Mouse (Mus musculus) granulocyte monocyte progenitor cell, adult 5-6 weeks (primary cell): ENCODE data around the gene Emc8. TPM values are rescaled to one million over a fixed set of nuclear protein-coding genes. Genes with fewer than 3 reads are reported as not detected.

Experiments
- ATAC-seq: replicated peaks from 2 replicates; pipeline ENCODE4 v1.8.0; 2016; ENCODE audit warnings: mild to moderate bottlenecking, moderate TSS enrichment, inconsistent platforms; ENCODE audit not compliant: poor library complexity, severe bottlenecking
- total RNA-seq, 2 experiments: library from RNA; stranded (forward) in 1 of 2; stranded (reverse) in 1 of 2; fragments of 200-712, 200-1000 nt in 1 of 2; fragments of >200 nt in 1 of 2; fragmentation: Nextera tagmentation in 1 of 2; gene quantifications; 2 replicates each; pipeline ENCODE4 v1.2.3; 2014 to 2017

The Emc8 gene
- total RNA-seq, 2 experiments from 2014 or later, result 56.5 to 61.2 TPM

DNA sequence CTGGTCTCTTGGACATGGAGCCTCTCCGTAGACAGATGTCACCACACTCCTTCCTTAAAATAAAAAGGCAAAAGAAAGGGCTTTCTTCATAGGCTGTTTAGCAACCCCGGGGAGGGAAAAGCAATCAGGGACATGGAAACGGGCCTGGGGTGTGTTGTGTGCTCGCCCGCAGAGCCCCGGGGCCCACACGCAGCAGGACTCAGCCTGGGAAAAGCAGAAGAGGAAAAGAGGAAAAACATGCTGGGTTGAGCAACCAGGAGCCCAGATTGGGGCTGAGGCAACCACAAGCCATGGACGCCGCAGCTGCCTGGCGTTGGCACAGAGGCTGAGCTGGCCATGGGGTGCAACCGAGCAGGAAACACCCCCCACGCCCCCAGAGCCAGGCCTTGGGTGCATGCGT lies 17.7 kb upstream of the Emc8 start:
- ATAC-seq, result peak; percentile 83

DNA sequence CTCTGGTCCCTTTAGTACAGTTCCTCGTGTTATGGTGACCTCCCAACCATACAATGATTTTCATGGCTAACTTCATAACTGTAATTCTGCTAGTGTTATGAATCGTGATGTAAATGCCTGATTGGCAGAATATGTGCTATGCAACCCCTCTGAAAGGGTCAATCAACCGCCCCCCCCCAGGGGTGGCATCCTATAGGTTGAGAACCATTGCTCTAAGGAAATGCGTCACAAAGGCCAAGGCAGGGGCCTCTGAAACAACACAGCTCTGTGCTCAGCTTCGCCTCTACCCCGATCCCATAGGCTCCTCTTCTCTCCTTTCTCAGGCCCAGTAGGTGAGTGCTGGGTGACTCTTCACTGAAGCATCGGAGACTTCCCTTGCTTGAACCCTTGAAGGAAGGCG lies 17.2 kb upstream of the Emc8 start:
- ATAC-seq, result no peak

DNA sequence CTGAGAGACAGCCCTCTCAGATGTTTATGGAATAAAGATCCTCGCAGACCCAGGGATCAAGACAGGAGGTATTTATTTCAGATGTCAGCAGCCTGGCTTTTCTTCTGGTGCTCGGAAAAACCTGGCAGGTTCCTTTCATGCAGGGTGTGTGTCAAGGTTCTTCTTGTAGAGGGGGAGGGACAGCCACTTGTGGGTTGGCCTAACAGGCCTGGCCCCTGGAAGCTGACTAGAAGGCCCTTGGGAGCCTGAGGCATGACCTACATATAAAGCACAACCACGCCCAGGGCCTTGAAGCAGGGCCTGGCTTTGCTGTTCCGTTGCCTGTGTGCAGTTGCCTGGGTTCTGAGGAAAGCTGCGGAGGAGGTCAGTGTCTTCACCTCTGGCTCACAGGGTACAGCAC lies 16.7 kb upstream of the Emc8 start:
- ATAC-seq, result no peak

DNA sequence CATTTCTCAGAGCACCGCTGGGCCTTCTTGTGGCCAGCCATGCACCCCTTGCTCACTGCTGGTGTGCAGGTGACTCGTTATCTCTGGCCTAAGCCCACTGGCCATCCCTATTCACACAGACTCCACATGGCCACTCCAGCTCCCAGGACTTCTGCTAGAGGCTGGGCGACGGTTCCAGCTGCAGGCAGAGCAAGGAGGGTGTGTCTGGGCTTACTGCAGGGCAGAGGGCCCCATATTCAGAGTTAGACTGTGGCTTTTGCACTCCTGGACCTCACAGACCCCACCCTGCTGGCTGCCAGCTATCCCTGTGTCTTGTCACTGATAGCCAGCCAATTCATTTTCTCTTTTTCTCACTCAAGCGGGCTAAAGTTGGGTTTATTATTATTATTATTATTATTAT lies 15.7 kb upstream of the Emc8 start:
- ATAC-seq, result no peak

GRCm38 (mm10) chr8:120683602-120684001 lies 15.2 kb upstream of the Emc8 start:
- peak; percentile 20 for ATAC-seq

GRCm38 (mm10) chr8:120681113-120681512 lies 12.7 kb upstream of the Emc8 start:
- peak; percentile 8; the same call in 1 of the 2 replicates for ATAC-seq

DNA sequence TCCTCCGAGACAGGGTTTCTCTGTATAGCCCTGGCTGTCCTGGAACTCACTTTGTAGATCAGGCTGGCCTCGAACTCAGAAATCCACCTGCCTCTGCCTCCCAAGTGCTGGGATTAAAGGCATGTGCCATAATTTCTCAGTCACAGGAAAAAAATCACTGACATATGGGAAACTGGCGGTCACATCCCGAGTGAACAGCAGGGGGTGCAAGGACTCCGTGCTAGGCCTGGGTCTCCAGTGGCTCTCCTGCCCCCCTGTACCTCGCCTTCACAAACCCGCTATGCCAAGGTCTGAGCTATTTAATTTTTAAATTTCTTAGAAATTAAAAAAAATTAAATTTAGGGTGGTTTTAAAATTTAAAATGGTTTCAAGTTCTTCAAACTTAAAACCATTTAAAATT lies 12.0 kb upstream of the Emc8 start:
- ATAC-seq, result peak; percentile 44; the same call in 1 of the 2 replicates

DNA sequence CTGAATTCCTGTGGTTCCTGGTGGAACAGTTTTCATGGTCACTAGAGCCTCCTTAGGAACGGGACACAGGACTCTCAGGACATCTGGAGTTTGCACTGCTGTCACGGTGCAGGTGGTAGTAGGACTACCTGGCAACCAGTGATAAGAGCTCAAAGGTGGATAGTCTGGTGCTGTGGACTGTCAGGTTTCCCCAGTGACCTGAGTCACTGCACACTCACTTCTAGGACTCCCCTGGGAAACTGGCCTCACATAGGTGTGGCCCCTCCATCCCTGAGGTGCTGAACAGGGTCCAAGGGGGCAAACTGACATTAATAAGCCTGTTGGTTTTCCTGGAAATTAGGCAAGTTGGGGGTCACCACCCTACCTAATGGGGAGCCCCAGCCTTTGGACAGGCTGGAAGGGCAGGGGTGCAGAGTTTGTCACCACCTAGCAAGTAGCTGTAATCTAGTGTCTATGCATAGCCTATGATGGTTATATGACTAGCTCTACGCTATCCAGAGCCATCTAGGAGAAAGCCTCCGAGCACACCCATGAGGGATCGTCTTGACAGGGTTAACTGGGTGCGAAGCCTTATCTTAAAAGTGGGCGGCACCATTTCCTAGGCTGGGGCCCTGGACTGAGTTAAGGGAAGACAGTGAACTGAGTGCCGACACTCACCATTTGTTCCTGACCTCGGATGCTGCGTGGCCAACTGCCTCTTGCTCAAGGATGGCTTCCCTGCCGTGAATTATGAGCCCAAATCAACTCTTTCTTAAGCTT lies 11.4 kb upstream of the Emc8 start:
- ATAC-seq, result no peak

- peak; percentile 64 for ATAC-seq
Measured at GRCm38 (mm10) chr8:120678447-120678846, 10.1 kb upstream of the Emc8 start.

GRCm38 (mm10) chr8:120675718-120676117 lies 7.3 kb upstream of the Emc8 start:
- ATAC-seq, result no peak

- ATAC-seq, result no peak
Measured at GRCm38 (mm10) chr8:120673298-120673697, 4.9 kb upstream of the Emc8 start.

DNA sequence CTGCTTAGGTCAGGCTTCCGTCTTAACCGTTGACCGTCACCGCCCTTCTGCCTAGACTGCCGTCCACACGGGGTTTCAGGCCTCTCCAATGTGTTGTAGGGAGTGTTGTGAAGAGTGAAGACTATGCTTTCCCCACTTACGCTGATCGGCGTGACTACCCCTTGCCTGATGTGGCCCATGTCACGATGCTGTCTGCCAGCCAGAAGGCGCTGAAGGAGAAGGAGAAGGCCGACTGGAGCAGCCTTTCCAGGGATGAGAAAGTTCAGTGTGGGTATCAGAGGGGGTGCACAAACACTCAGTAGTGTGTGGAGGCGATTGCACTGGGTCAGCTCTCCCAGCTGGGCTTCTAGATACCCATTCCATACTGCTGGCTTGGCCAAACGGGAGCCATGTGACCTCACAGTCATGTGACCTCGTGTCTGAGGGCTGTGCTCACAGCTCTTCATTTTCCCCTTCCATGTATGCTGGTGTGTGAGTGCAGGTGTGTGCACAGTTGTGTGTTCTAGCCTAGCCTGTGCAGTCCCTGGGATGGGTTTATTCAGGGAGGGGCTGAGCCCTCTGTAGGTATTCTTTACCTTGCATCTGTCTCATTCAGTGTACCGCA lies 4.4 kb upstream of the Emc8 start:
- ATAC-seq, result no peak

DNA sequence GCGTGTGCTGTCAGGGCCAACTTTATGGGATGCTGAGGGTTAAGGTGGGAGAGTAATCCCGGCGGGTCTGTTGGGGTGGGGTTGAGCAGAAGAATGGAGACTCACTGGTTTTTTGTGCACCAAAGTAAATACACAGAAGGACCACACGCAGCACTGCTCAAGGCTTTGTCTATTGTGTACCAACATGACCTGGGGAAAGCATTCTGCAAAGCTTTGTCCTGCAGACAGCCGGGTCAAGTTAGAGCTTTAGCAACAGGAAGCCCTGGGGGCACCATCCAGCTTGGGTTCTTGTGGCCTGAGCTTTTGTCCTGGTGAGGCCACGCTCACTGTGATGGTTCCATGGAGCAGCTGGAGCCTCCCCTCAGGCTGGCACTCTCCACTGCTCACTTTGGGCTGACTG lies 3.4 kb upstream of the Emc8 start:
- no peak for ATAC-seq

- ATAC-seq, result peak; percentile 77
Measured at GRCm38 (mm10) chr8:120667561-120668373, 606 bp downstream of the Emc8 start, which contains the start of the genes Gm27021 and Cox4i1. Gene Gm27021, minus strand, starts transcription at chr8:120668079. Gene Cox4i1, plus strand, starts transcription at chr8:120668222.

GRCm38 (mm10) chr8:120666807-120667470 lies 1.4 kb downstream of the Emc8 start:
- no peak for ATAC-seq

DNA sequence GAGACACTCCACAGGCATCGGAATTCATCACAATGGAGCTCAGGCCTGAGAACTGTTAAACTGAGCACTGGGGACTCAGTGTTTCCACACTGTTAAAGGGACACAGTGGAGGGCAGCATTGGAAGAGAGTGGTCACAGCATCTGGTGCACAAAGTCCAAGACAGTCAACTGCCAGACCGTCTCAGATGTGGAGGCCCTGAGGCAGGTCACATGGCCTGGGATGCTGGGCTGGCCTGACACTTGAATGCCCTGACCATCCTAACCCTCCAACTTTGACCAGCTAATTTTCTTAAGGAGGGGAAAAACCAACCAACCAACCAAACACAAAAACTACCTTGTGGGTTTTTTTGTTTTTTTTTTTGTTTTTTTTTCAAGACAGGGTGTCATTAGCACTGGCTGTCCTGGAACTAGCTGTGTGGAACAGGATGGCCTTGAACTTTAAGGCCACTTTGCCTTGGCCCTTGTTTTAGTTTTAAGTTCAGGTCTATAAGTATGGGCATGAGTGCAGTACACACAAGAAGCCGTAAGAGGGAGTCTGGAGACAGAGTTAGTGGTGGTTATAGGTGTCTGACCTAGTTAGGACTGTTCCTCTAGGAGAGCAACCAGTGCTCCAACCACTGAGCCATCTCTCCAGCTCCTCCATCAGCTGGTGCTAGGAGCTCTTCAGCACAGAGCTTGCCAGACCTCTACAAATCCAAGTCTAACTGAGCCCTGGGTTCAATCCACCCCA lies 2.5 kb downstream of the Emc8 start:
- ATAC-seq, result no peak

DNA sequence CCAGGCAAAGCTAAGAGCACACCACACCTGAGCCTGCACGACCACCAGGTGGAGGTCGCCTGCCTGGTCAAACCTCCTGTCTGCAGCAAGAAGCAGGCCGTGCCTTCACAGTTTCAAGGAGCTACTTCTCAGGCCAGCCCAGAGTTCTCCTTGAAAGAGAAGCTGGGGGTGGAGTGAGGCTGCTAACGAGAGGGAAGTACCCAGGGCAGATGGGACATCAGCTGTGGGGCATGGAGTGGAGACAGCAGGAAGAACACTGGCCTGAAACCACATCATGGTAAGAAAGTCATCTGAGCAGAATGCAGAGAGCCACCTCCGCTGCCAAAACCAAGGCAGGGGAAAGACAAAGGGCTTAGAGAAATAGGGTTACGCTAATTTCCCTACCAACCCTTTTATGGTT lies 3.8 kb downstream of the Emc8 start:
- ATAC-seq, result peak; percentile 31

DNA sequence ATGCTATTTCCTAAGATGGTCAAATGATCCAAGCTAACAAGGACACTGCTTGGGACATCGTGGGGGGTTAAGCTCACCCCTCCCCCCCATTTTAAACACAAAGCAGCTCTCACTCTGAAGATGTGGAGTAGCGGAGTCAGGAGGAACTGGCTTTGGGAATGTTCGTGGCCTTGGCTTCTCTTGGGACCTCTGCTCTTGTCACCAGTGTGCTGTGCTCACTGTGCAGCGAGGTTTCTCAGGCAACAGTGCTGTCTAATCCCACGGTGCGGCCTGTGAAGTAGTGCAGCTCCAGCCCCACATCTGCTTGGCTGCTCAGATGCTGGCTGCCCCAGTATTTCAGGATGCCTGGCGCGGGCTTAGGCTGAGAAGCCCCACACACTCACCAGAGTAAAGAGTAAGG lies 11.0 kb downstream of the Emc8 start:
- ATAC-seq, result no peak

- ATAC-seq, result no peak
Measured at GRCm38 (mm10) chr8:120656322-120657052, 11.9 kb downstream of the Emc8 start.
